Mouse (Mus musculus): Measurements from ENCODE around the gene Coq5. TPM values are rescaled to one million over a fixed set of nuclear protein-coding genes. Genes with fewer than 3 reads are reported as not detected.

Coq5 gene
- total and polyA plus RNA-seq, 3 experiments: 41.9 to 46.7 (median 43.9) TPM

DNA sequence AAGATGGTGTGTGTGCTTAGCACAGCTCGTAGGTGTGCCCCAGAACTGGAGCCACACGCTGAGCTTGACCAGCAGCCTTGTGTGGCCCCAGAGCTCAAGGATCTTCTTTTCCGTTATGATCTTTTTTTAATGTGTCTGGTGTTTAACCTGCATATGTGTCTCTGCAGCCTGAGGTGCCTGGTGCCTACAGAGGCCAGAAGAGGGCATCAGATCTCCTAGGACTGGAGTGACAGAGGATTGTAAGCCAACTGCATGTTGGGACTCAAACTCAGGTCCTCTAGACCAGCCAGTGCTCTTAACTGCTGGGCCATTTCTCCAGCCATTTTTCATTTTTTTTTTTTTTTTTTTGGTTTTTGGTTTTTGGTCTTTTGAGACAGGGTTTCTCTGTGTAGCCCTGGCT, 5.3 kb downstream of the Coq5 start:
- Histone ChIP-seq H3K4me1 (ENCODE audit: control insufficient read depth in 1 of 2, insufficient read depth in 2 of 2) (peaks cover 3 to 19% of the 10 kb centered on the region in 2 experiments), H3K27ac (ENCODE audit: insufficient read depth, low read depth) (no peak overlapping the region), H3K4me2 (ENCODE audit: insufficient read depth, low read depth, poor library complexity, severe bottlenecking) (no peak overlapping the region), H3K79me2 (replicated peaks; ENCODE audit: control insufficient read depth, extremely low read depth, insufficient read depth, poor library complexity, severe bottlenecking) (peaks cover 20% of the 10 kb centered on the region), H3K4me3 (replicated peaks in 1 of 3; ENCODE audit: low read depth in 2 of 3, low read length in 2 of 3, poor library complexity in 1 of 3) (no peak overlapping the region), H3K9me3 (replicated peaks; ENCODE audit: low read length) (no peaks in the 10 kb centered on the region), H3K36me3 (replicated peaks in 1 of 2; ENCODE audit: control insufficient read depth in 1 of 2, insufficient read depth in 1 of 2, low read length in 1 of 2) (peaks cover 28 to 61% of the 10 kb centered on the region in 2 experiments), H3K27me3 (replicated peaks) (no peaks in the 10 kb centered on the region), H3K9ac (ENCODE audit: insufficient read depth, low read depth) (no peak overlapping the region)
- TF ChIP-seq ZKSCAN1 (IDR thresholded peaks at IDR 0.05; ENCODE audit: borderline replicate concordance, low read depth, low read length): no peak
- TF ChIP-seq ZC3H11A (IDR thresholded peaks at IDR 0.05; ENCODE audit: low read depth, low read length): no peak
- no peak for TF ChIP-seq HCFC1 (IDR thresholded peaks at IDR 0.05; ENCODE audit: low read depth, low read length)
- TF ChIP-seq RCOR1 (conservative IDR thresholded peaks at IDR 0.05; ENCODE audit: low read depth, low read length): no peak
- no peak for TF ChIP-seq KAT2A (IDR thresholded peaks at IDR 0.05; ENCODE audit: insufficient replicate concordance, low read length)
- TF ChIP-seq POLR2AphosphoS2 (IDR thresholded peaks at IDR 0.05; ENCODE audit: low read depth, low read length): no peak
- TF ChIP-seq SMC3 (IDR thresholded peaks at IDR 0.05; ENCODE audit: low read depth, low read length): peak; percentile 46
- TF ChIP-seq RAD21 (IDR thresholded peaks at IDR 0.05; ENCODE audit: low read depth, low read length): peak; percentile 45
- no peak for TF ChIP-seq JUN (IDR thresholded peaks at IDR 0.05; ENCODE audit: insufficient read depth, low read depth, low read length)
- TF ChIP-seq USF1 (IDR thresholded peaks at IDR 0.05; ENCODE audit: low read depth, low read length): no peak
- TF ChIP-seq UBTF (IDR thresholded peaks at IDR 0.05; ENCODE audit: low read depth, low read length): no peak
- TF ChIP-seq NELFE (IDR thresholded peaks at IDR 0.05; ENCODE audit: low read depth, low read length): no peak
- no peak for TF ChIP-seq IRF4 (IDR thresholded peaks at IDR 0.05; ENCODE audit: low read depth, low read length)
- TF ChIP-seq CTCF (conservative IDR thresholded peaks at IDR 0.05 in 1 of 2, IDR thresholded peaks at IDR 0.05 in 1 of 2; ENCODE audit: low read depth in 2 of 2, low read length in 2 of 2): peak in 1 of 2 experiments; percentile 57; a peak in 2 of 4 replicates
- TF ChIP-seq EP300 (IDR thresholded peaks at IDR 0.05; ENCODE audit: low read length): no peak
- TF ChIP-seq TCF12 (IDR thresholded peaks at IDR 0.05; ENCODE audit: low read depth, low read length): no peak
- TF ChIP-seq ETS1 (conservative IDR thresholded peaks at IDR 0.05; ENCODE audit: low read depth, low read length): no peak
- TF ChIP-seq E2F4 (IDR thresholded peaks at IDR 0.05; ENCODE audit: insufficient replicate concordance, low read depth, low read length): no peak
- TF ChIP-seq MYC (IDR thresholded peaks at IDR 0.05; ENCODE audit: low read depth, low read length): no peak
- dilution Hi-C loops (cut with MboI; ENCODE audit: extremely low pct_ligation_motif_present, extremely low pct_unique_long_range_greater_than_20kb, low sequenced_read_pairs): no loop called here
- DNase-seq (ENCODE audit: extremely low read depth): peak; percentile 20
- in situ Hi-C loops (cut with MboI; ENCODE audit: low pct_ligation_motif_present, low pct_unique_long_range_greater_than_20kb, low sequenced_read_pairs): no loop called here

DNA sequence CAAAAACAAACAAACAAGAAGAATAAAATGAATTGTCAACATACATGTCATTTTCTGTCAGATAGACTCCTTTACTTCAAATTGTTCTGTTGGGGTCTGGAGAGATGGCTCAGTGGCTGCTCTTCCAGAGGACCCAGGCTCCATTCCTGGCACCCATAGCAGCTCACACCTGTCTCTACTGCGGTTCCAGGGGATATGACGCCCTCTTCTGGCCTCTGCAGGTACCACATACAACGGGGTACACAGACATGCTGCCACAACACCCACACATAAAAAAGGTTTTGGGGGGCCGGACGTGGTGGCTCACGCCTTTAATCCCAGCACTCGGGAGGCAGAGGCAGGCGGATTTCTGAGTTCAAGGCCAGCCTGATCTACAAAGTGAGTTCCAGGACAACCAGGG, 14.7 kb downstream of the Coq5 start:
- in situ Hi-C loops (cut with MboI; ENCODE audit: low pct_ligation_motif_present, low pct_unique_long_range_greater_than_20kb, low sequenced_read_pairs) (no loop called here), dilution Hi-C loops (cut with MboI; ENCODE audit: extremely low pct_ligation_motif_present, extremely low pct_unique_long_range_greater_than_20kb, low sequenced_read_pairs) (no loop called here)
- no peak for DNase-seq (ENCODE audit: extremely low read depth)
- Histone ChIP-seq H3K27me3 (replicated peaks) (no peaks in the 10 kb centered on the region), H3K4me3 (replicated peaks in 1 of 3; ENCODE audit: low read depth in 2 of 3, low read length in 2 of 3, poor library complexity in 1 of 3) (no peak overlapping the region), H3K9ac (ENCODE audit: insufficient read depth, low read depth) (no peak overlapping the region), H3K4me1 (ENCODE audit: control insufficient read depth in 1 of 2, insufficient read depth in 2 of 2) (peaks cover 0 to 19% of the 10 kb centered on the region in 2 experiments; a peak in 3 of 4 replicates), H3K27ac (ENCODE audit: insufficient read depth, low read depth) (no peak overlapping the region), H3K36me3 (replicated peaks in 1 of 2; ENCODE audit: control insufficient read depth in 1 of 2, insufficient read depth in 1 of 2, low read length in 1 of 2) (peaks cover 50 to 90% of the 10 kb centered on the region in 2 experiments), H3K9me3 (replicated peaks; ENCODE audit: low read length) (no peaks in the 10 kb centered on the region), H3K4me2 (ENCODE audit: insufficient read depth, low read depth, poor library complexity, severe bottlenecking) (no peak overlapping the region), H3K79me2 (replicated peaks; ENCODE audit: control insufficient read depth, extremely low read depth, insufficient read depth, poor library complexity, severe bottlenecking) (peaks cover 5% of the 10 kb centered on the region)
- no peak for TF ChIP-seq SIN3A (IDR thresholded peaks at IDR 0.05; ENCODE audit: low read length)
- TF ChIP-seq JUN (IDR thresholded peaks at IDR 0.05; ENCODE audit: insufficient read depth, low read depth, low read length): no peak
- TF ChIP-seq CTCF (conservative IDR thresholded peaks at IDR 0.05 in 1 of 2, IDR thresholded peaks at IDR 0.05 in 1 of 2; ENCODE audit: low read depth in 2 of 2, low read length in 2 of 2): peak in 1 of 2 experiments; percentile 21; a peak in 1 of 4 replicates

Measured in CH12.LX (cell line).